In genomic region chr2:181060127-181060526, GRCm38 (mm10) we compare ENCODE assay signal across 8 mouse cellular contexts. TPM values are rescaled to one million over a fixed set of nuclear protein-coding genes. Genes with fewer than 3 reads are reported as not detected.
DNase-seq lines count a peak whose midpoint lies in the region; ATAC-seq and TF ChIP-seq lines count a peak whose summit lies in the region.

No protein-coding gene starts in this region.

- TF ChIP-seq CTCF in heart, adult 2 months (IDR thresholded peaks at IDR 0.05), result peak; percentile 86
- peak; percentile 60; the same call in 1 of the 2 replicates for TF ChIP-seq CTCF in spleen, adult 2 months (IDR thresholded peaks at IDR 0.05; ENCODE audit: extremely low read depth, insufficient read depth, insufficient read length, insufficient replicate concordance)

- H3K27me3 ChIP-seq in heart, adult 2 months (ENCODE audit: control insufficient read depth, insufficient read depth, low read length), result no peaks in the 10 kb centered on the region
- peaks cover 65% of the 10 kb centered on the region for H3K27me3 ChIP-seq in heart, embryonic 10.5 days (ENCODE audit: insufficient read depth, poor library complexity, severe bottlenecking)
- H3K27me3 ChIP-seq in intestine, embryonic 15.5 days (replicated peaks), result no peaks in the 10 kb centered on the region; the same call in 1 of the 2 replicates
- no peaks in the 10 kb centered on the region for H3K27me3 ChIP-seq in midbrain, embryonic 14.5 days (ENCODE audit: control insufficient read depth, insufficient read depth, low read length)
- no peaks in the 10 kb centered on the region for H3K27me3 ChIP-seq in spleen, adult 2 months (ENCODE audit: control insufficient read depth, insufficient read depth, low read length)

- no peaks in the 10 kb centered on the region for H3K9me3 ChIP-seq in heart, embryonic 10.5 days
- no peaks in the 10 kb centered on the region for H3K9me3 ChIP-seq in intestine, embryonic 15.5 days
- H3K9me3 ChIP-seq in midbrain, embryonic 14.5 days (ENCODE audit: control insufficient read depth, low read length), result no peaks in the 10 kb centered on the region

- H3K27ac ChIP-seq in heart, adult 2 months, result no peak overlapping the region
- no peak overlapping the region for H3K27ac ChIP-seq in heart, embryonic 10.5 days
- no peak overlapping the region for H3K27ac ChIP-seq in intestine, embryonic 15.5 days
- H3K27ac ChIP-seq in midbrain, embryonic 14.5 days (replicated peaks; ENCODE audit: low read depth, low read length), result no peak overlapping the region
- no peak overlapping the region for H3K27ac ChIP-seq in spleen, adult 2 months (ENCODE audit: insufficient read depth, low read length)

- intact Hi-C loops in heart, adult 2 months (cut with DNase I), result loop anchor here (1.0 kb wide), 2 partner anchors 64 to 135 kb away; no protein-coding TSS in a partner anchor
- intact Hi-C loops in left cerebral cortex, postnatal 14 days (cut with DNase I), result loop anchor here (1.0 to 2.0 kb wide), 2 partner anchors 27 to 64 kb away; no protein-coding TSS in a partner anchor

- 10% methylated on average over 5 of the region's 5 CpGs for whole genome bisulfite sequencing in heart, adult 2 months
- 16% methylated on average over 5 of the region's 5 CpGs for WGBS in heart, embryonic 10.5 days
- 10% methylated on average over 5 of the region's 5 CpGs for WGBS in intestine, embryonic 15.5 days
- WGBS in midbrain, embryonic 14.5 days, result 20% methylated on average over 5 of the region's 5 CpGs
- WGBS in spleen, adult 2 months, result 17% methylated on average over 5 of the region's 5 CpGs

- no peak overlapping the region for H3K9ac ChIP-seq in heart, adult 2 months (ENCODE audit: low read depth, low read length)
- no peak overlapping the region for H3K9ac ChIP-seq in intestine, embryonic 15.5 days
- H3K9ac ChIP-seq in midbrain, embryonic 14.5 days (replicated peaks; ENCODE audit: low read length), result no peak overlapping the region

- H3K4me3 ChIP-seq in heart, adult 2 months, result no peak overlapping the region
- H3K4me3 ChIP-seq in heart, embryonic 10.5 days, result no peak overlapping the region
- H3K4me3 ChIP-seq in intestine, embryonic 15.5 days (replicated peaks), result no peak overlapping the region
- H3K4me3 ChIP-seq in midbrain, embryonic 14.5 days (replicated peaks; ENCODE audit: low read depth, low read length), result no peak overlapping the region
- H3K4me3 ChIP-seq in spleen, adult 2 months (ENCODE audit: extremely low read depth, insufficient read depth, insufficient read length), result no peak overlapping the region

- no peaks in the 10 kb centered on the region for H3K36me3 ChIP-seq in heart, adult 2 months (ENCODE audit: control insufficient read depth, insufficient read depth, low read length)
- H3K36me3 ChIP-seq in heart, embryonic 10.5 days, result no peaks in the 10 kb centered on the region
- no peaks in the 10 kb centered on the region for H3K36me3 ChIP-seq in intestine, embryonic 15.5 days
- no peaks in the 10 kb centered on the region for H3K36me3 ChIP-seq in midbrain, embryonic 14.5 days (ENCODE audit: control insufficient read depth, insufficient read depth, low read length)
- no peaks in the 10 kb centered on the region for H3K36me3 ChIP-seq in spleen, adult 2 months (ENCODE audit: control insufficient read depth, insufficient read depth, low read length)

- no peak overlapping the region for H3K4me2 ChIP-seq in intestine, embryonic 15.5 days (replicated peaks)
- H3K4me2 ChIP-seq in midbrain, embryonic 14.5 days (ENCODE audit: low read length), result no peak overlapping the region

- 0 out of 2 replicates have a peak, but pooled peaks have one; percentile 44 for TF ChIP-seq EP300 in heart, adult 2 months (IDR thresholded peaks at IDR 0.05; ENCODE audit: insufficient read depth, low read depth, low read length)

- peak; percentile 48 to 76 for DNase-seq in heart, adult 2 months
- DNase-seq in heart, embryonic 10.5 days (ENCODE audit: low spot score), result no peak
- DNase-seq in cerebellum, postnatal 10 days, result peak; percentile 93 to 96
- DNase-seq in frontal cortex, postnatal 25 days (ENCODE audit: low spot score in 2 of 2), result peak; percentile 78 to 88
- DNase-seq in left cerebral cortex, postnatal 14 days (ENCODE audit: low spot score in 2 of 2), result peak; percentile 87 to 88
- DNase-seq in midbrain, embryonic 14.5 days, result peak; percentile 94
- peak in 1 of 2 experiments; percentile 50 for DNase-seq in spleen, adult 2 months (ENCODE audit: low read depth in 1 of 2, low spot score in 2 of 2)

- H3K4me1 ChIP-seq in heart, adult 2 months (ENCODE audit: control insufficient read depth, insufficient read depth, low read length), result no peaks in the 10 kb centered on the region
- peaks cover 20% of the 10 kb centered on the region for H3K4me1 ChIP-seq in heart, embryonic 10.5 days
- no peaks in the 10 kb centered on the region for H3K4me1 ChIP-seq in intestine, embryonic 15.5 days (replicated peaks)
- peaks cover 23% of the 10 kb centered on the region for H3K4me1 ChIP-seq in midbrain, embryonic 14.5 days (ENCODE audit: control insufficient read depth, insufficient read depth, low read length)
- H3K4me1 ChIP-seq in spleen, adult 2 months (ENCODE audit: control insufficient read depth, insufficient read depth, insufficient read length), result no peaks in the 10 kb centered on the region

- peak; percentile 51; the same call in 1 of the 2 replicates for ATAC-seq in intestine, embryonic 15.5 days
- ATAC-seq in midbrain, embryonic 14.5 days (ENCODE audit: low FRiP score, low TSS enrichment), result no peak; the same call in 1 of the 2 replicates

- no peaks in the 10 kb centered on the region for H3K79me2 ChIP-seq in heart, adult 2 months (replicated peaks; ENCODE audit: control insufficient read depth, insufficient read depth, low read length)

- TF ChIP-seq POLR2A in heart, adult 2 months (IDR thresholded peaks at IDR 0.05; ENCODE audit: insufficient read depth, low read depth, low read length), result no peak
- no peak for TF ChIP-seq POLR2A in spleen, adult 2 months (IDR thresholded peaks at IDR 0.05; ENCODE audit: low read depth, low read length)

RNA-seq across cellular contexts. Expression of gene Chrna4, which starts 16.8 kb away (rescaled TPM):
- not detected for total RNA-seq in heart, adult 2 months (2021)
- not detected in 2 replicates for polyA plus RNA-seq in heart, adult 2 months (2012; rRNA removed)
- polyA plus RNA-seq in heart, embryonic 10.5 days (2016; fragmentation: Nextera tagmentation; extraction: Ambion mirVana), result 0.17 and 1.3 TPM in 2 replicates
- polyA plus RNA-seq in intestine, embryonic 15.5 days (2015; fragmentation: Nextera tagmentation; extraction: Ambion mirVana), result 1.1 and 1.2 TPM in 2 replicates
- total RNA-seq in left cerebral cortex, postnatal 14 days (2021), result 10 to 100 TPM; 34.3 to 41.3 TPM
- 50.8 and 52.6 TPM in 2 replicates for polyA plus RNA-seq in midbrain, embryonic 14.5 days (2014; fragmentation: Nextera tagmentation; extraction: Ambion mirVana)
- polyA plus RNA-seq in spleen, adult 2 months (2012; rRNA removed), result not detected in 2 replicates

Comparison
In these comparisons a context has a peak if more than half of its experiments do, and no peak if none do; other contexts are left out.
1. RNA of gene Chrna4, which starts 16.8 kb away (polyA plus RNA-seq): 50.8 to 52.6 TPM in midbrain, embryonic 14.5 days; 0.17 to 1.3 TPM in heart, embryonic 10.5 days, 1.1 to 1.2 TPM in intestine, embryonic 15.5 days, not detected in heart, adult 2 months and not detected in spleen, adult 2 months; every median in the first group is over 10 times any median in the second.